In genomic region chr8:88359959-88360358, GRCm38 (mm10) we compare ENCODE assay signal across 8 mouse cellular contexts. TPM values are rescaled to one million over a fixed set of nuclear protein-coding genes. Genes with fewer than 3 reads are reported as not detected.
DNase-seq lines count a peak whose midpoint lies in the region; ATAC-seq and TF ChIP-seq lines count a peak whose summit lies in the region.

No protein-coding gene starts in this region.

- H3K27ac ChIP-seq in layer of hippocampus, adult 2 months, result no peak overlapping the region
- no peak overlapping the region for H3K27ac ChIP-seq in embryonic facial prominence, embryonic 11.5 days (replicated peaks; ENCODE audit: low read depth, low read length)
- H3K27ac ChIP-seq in intestine, postnatal 0 days (ENCODE audit: low read depth, low read length), result no peak overlapping the region

- peaks cover 5% of the 10 kb centered on the region for H3K36me3 ChIP-seq in embryonic facial prominence, embryonic 11.5 days (replicated peaks; ENCODE audit: control insufficient read depth, insufficient read depth, low read depth, low read length)
- peaks cover 42% of the 10 kb centered on the region for H3K36me3 ChIP-seq in intestine, postnatal 0 days (ENCODE audit: control insufficient read depth, insufficient read depth)

- ATAC-seq in embryonic facial prominence, embryonic 11.5 days (replicated peaks; ENCODE audit: insufficient number of reproducible peaks, low FRiP score, low TSS enrichment, low read depth), result no peak
- ATAC-seq in intestine, postnatal 0 days, result no peak
- no peak for ATAC-seq in monocyte, adult 5-6 weeks (replicated peaks; ENCODE audit: insufficient number of reproducible peaks, low FRiP score, low TSS enrichment, poor library complexity, severe bottlenecking)

- no peaks in the 10 kb centered on the region for H3K9me3 ChIP-seq in embryonic facial prominence, embryonic 11.5 days (replicated peaks; ENCODE audit: control insufficient read depth, low read length)
- H3K9me3 ChIP-seq in intestine, postnatal 0 days (ENCODE audit: control insufficient read depth), result no peaks in the 10 kb centered on the region

- H3K27me3 ChIP-seq in embryonic facial prominence, embryonic 11.5 days (ENCODE audit: control insufficient read depth, insufficient read depth, low read length), result no peaks in the 10 kb centered on the region
- no peaks in the 10 kb centered on the region for H3K27me3 ChIP-seq in intestine, postnatal 0 days (replicated peaks; ENCODE audit: control insufficient read depth, insufficient read depth, low read length)

- no peaks in the 10 kb centered on the region; the same call in 1 of the 2 replicates for H3K4me1 ChIP-seq in embryonic facial prominence, embryonic 11.5 days (ENCODE audit: control insufficient read depth, insufficient read depth, low read length)
- 0 out of 2 replicates have a peak, but pooled peaks cover 2% of the 10 kb centered on the region for H3K4me1 ChIP-seq in intestine, postnatal 0 days (replicated peaks; ENCODE audit: control insufficient read depth, insufficient read depth, low read length)

- peak overlapping the region; percentile 86; the same call in 1 of the 2 replicates for H3K4me2 ChIP-seq in embryonic facial prominence, embryonic 11.5 days (ENCODE audit: low read depth, low read length)
- peak overlapping the region; percentile 81; the same call in 1 of the 2 replicates for H3K4me2 ChIP-seq in intestine, postnatal 0 days (replicated peaks; ENCODE audit: low read depth)

- WGBS in embryonic facial prominence, embryonic 11.5 days, result 86% methylated on average over 2 of the region's 2 CpGs
- 73% methylated on average over 2 of the region's 2 CpGs for WGBS in intestine, postnatal 0 days

- H3K9ac ChIP-seq in embryonic facial prominence, embryonic 11.5 days (replicated peaks; ENCODE audit: low read length), result no peak overlapping the region
- H3K9ac ChIP-seq in intestine, postnatal 0 days (ENCODE audit: low read depth, low read length), result no peak overlapping the region

- H3K4me3 ChIP-seq in layer of hippocampus, adult 2 months, result peak overlapping the region; percentile 85; the same call in 1 of the 2 replicates
- H3K4me3 ChIP-seq in embryonic facial prominence, embryonic 11.5 days (ENCODE audit: low read depth, low read length), result no peak overlapping the region
- H3K4me3 ChIP-seq in intestine, postnatal 0 days (ENCODE audit: low read depth, low read length), result no peak overlapping the region

- DNase-seq in layer of hippocampus, adult 2 months (ENCODE audit: low spot score in 2 of 2), result no peak
- DNase-seq in layer of hippocampus, postnatal 14 days (ENCODE audit: low spot score in 2 of 2), result no peak
- peak; percentile 49 for DNase-seq in embryonic facial prominence, embryonic 11.5 days (ENCODE audit: low spot score)
- peak; percentile 46 for DNase-seq in retina, embryonic 14.5 days (ENCODE audit: low spot score)
- no peak for DNase-seq in thymus, postnatal 0 days (ENCODE audit: low spot score)
- no peak for DNase-seq in cerebellum, adult 8-10 months

- peak; percentile 64 for TF ChIP-seq CTCF in layer of hippocampus, adult 2 months (conservative IDR thresholded peaks at IDR 0.05)
- peak; percentile 45 for TF ChIP-seq CTCF in intestine, postnatal 0 days (IDR thresholded peaks at IDR 0.05; ENCODE audit: low read depth)

RNA-seq across cellular contexts. Expression of gene Brd7, which starts 2.0 kb away (rescaled TPM):
- total RNA-seq in layer of hippocampus, adult 2 months (2021), result 10 to 100 TPM; 57.0 to 58.4 TPM
- total RNA-seq in layer of hippocampus, postnatal 14 days (2021), result 10 to 100 TPM; 63.9 to 66.8 TPM
- 81.2 and 90.7 TPM in 2 replicates for polyA plus RNA-seq in embryonic facial prominence, embryonic 11.5 days (2014; fragmentation: Nextera tagmentation; extraction: Ambion mirVana)
- polyA plus RNA-seq in intestine, postnatal 0 days (2015; fragmentation: Nextera tagmentation; extraction: Ambion mirVana), result 48.6 and 51.3 TPM in 2 replicates
- polyA plus RNA-seq in thymus, postnatal 0 days (2015; fragmentation: Nextera tagmentation; extraction: Ambion mirVana), result 89.9 and 95.7 TPM in 2 replicates
- total RNA-seq in monocyte, adult 5-6 weeks (2017), result 64.0 to 69.8 TPM (median 69.1 TPM) in 3 replicates

Comparison
In these comparisons a context has a peak if more than half of its experiments do, and no peak if none do; other contexts are left out.
1. DNase-seq: peak in embryonic facial prominence, embryonic 11.5 days (single experiment) and retina, embryonic 14.5 days (single experiment); none in layer of hippocampus, adult 2 months (0 of 2), layer of hippocampus, postnatal 14 days (0 of 2), thymus, postnatal 0 days (single experiment) and cerebellum, adult 8-10 months (single experiment).